Mouse (Mus musculus): ENCODE results near the gene Gse1. TPM values are rescaled to one million over a fixed set of nuclear protein-coding genes. Genes with fewer than 3 reads are reported as not detected.

Gse1 gene
- total RNA-seq, 2 experiments from 2014 or later: 146 to 158 TPM

GRCm38 (mm10) chr8:120370461-120370860, 142.2 kb downstream of the Gse1 start:
- Histone ChIP-seq H3K27ac (peak overlapping the region; percentile 86; the same call in 1 of the 2 replicates), H3K4me3 (no peak overlapping the region)
- TF ChIP-seq CTCF (conservative IDR thresholded peaks at IDR 0.05): peak; percentile 53
- DNase-seq (ENCODE audit: low spot score in 2 of 2): no peak

- TF ChIP-seq CTCF (conservative IDR thresholded peaks at IDR 0.05): no peak
- Histone ChIP-seq H3K4me3 (no peak overlapping the region), H3K27ac (no peak overlapping the region)
- DNase-seq (ENCODE audit: low spot score in 2 of 2): no peak
These were observed 142.9 kb downstream of the Gse1 start for GRCm38 (mm10) chr8:120371146-120371545.

DNA sequence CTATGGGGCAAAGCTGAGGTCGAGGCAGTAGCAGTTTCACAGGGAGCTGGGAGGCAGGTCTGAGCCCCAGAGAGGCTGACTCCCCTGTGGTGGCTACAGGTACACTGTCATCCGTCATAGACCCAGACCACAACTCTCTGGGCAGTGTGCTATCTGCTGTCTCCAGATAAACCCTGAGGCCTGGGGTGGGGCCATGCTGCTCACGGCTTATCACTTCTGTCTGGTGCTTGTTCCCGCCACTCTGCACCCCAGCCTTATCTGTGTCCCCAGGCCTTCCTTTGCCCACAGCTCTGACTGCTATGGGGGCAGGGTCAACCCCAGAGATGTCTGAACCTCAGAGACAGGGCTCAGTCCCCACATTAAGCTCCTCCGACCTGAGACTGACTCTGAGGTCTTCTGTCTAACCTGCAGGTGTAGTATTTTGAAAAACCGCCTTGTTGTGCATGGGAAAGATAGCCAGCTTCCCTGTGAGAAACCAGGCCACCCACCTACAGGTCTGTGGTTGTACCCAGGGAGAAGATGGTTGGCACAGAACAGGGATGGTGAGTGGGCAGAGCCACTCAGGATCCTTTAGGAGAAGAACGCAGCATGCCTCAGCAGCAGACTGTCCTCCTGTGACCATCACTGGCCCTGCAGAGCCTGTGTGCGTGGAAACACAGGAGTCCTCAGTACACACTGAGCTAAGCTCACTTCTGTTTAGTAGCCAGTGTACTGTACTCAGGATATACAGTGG, 143.6 kb downstream of the Gse1 start:
- DNase-seq (ENCODE audit: low spot score in 2 of 2): no peak
- no peak overlapping the region for H3K4me3 ChIP-seq
- TF ChIP-seq CTCF (conservative IDR thresholded peaks at IDR 0.05): no peak
- peak overlapping the region; percentile 15; the same call in 1 of the 2 replicates for H3K27ac ChIP-seq

DNA sequence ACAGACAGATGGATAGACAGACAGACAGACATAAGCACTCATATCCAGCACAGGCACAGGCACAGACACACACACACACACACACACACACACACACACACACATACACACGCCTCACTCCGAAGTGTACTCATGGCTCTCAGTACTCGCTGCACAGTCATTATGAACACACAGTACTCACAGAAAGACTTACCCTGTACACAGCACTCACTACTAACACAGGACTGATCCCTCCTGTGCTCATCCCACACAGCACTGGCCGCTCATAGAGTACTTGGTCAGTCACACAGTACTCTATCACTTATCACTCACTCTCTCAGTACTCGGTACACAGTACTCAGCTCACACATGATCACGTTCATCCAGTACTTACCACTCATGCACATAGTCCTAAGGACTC, 144.4 kb downstream of the Gse1 start:
- H3K4me3 ChIP-seq: no peak overlapping the region
- H3K27ac ChIP-seq: no peak overlapping the region
- DNase-seq (ENCODE audit: low spot score in 2 of 2): no peak
- TF ChIP-seq CTCF (conservative IDR thresholded peaks at IDR 0.05): no peak

GRCm38 (mm10) chr8:120373621-120374020, 145.4 kb downstream of the Gse1 start:
- Histone ChIP-seq H3K27ac (no peak overlapping the region), H3K4me3 (no peak overlapping the region)
- no peak for DNase-seq (ENCODE audit: low spot score in 2 of 2)
- TF ChIP-seq CTCF (conservative IDR thresholded peaks at IDR 0.05): no peak

- no peak for TF ChIP-seq CTCF (conservative IDR thresholded peaks at IDR 0.05)
- H3K4me3 ChIP-seq: no peak overlapping the region
- no peak overlapping the region for H3K27ac ChIP-seq
- no peak for DNase-seq (ENCODE audit: low spot score in 2 of 2)
These were observed 145.8 kb downstream of the Gse1 start for GRCm38 (mm10) chr8:120374070-120374469.

GRCm38 (mm10) chr8:120374514-120374913, 146.3 kb downstream of the Gse1 start:
- Histone ChIP-seq H3K27ac (no peak overlapping the region), H3K4me3 (no peak overlapping the region)
- no peak for DNase-seq (ENCODE audit: low spot score in 2 of 2)
- TF ChIP-seq CTCF (conservative IDR thresholded peaks at IDR 0.05): no peak

DNA sequence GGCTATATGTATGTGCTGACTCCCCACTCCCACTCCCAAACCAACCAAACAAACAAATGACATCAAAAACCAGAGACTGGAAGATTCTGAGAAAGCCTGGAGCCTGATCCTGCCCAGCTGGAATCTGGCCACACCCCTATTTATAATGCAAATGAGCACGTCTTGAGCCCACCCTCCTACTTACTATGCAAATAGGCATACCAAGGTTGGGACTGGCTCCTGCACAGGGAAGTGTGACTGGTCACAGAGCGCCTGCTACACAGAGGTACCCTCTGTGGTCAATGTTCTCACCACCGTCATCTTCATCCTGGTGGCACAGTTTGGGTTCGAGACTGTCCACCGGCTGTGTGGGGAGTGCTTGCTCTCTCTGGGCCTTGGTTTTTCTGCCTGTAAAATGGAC, 146.9 kb downstream of the Gse1 start:
- Histone ChIP-seq H3K27ac (no peak overlapping the region), H3K4me3 (no peak overlapping the region)
- no peak for TF ChIP-seq CTCF (conservative IDR thresholded peaks at IDR 0.05)
- DNase-seq (ENCODE audit: low spot score in 2 of 2): no peak

DNA sequence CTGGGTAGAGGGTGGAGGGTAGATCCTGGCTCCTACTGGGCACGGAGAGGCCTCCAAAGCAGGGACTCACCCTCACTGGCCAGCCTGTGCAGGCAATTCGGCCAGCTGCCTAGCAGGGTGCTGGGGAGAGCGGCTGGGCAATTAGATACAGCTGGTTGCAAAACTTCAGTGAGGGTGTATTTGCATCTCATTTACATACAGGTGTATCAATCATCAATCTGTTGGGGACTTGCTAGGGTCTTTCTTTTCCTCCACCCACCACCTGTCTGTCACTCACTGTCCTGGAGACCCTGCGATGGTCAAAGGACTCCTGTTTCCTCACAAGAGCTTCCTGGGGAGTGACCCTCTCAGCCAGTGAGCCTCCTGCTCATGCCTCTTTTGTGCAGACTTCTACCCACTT, 148.0 kb downstream of the Gse1 start:
- DNase-seq (ENCODE audit: low spot score in 2 of 2): no peak
- H3K27ac ChIP-seq: no peak overlapping the region
- H3K4me3 ChIP-seq: no peak overlapping the region
- no peak for TF ChIP-seq CTCF (conservative IDR thresholded peaks at IDR 0.05)

GRCm38 (mm10) chr8:120376847-120377802, 148.9 kb downstream of the Gse1 start:
- DNase-seq (ENCODE audit: low spot score in 2 of 2): no peak
- Histone ChIP-seq H3K27ac (no peak overlapping the region), H3K4me3 (no peak overlapping the region)
- TF ChIP-seq CTCF (conservative IDR thresholded peaks at IDR 0.05): no peak

- TF ChIP-seq CTCF (conservative IDR thresholded peaks at IDR 0.05): no peak
- Histone ChIP-seq H3K27ac (no peak overlapping the region), H3K4me3 (no peak overlapping the region)
- DNase-seq (ENCODE audit: low spot score in 2 of 2): no peak
These were observed 149.5 kb downstream of the Gse1 start for GRCm38 (mm10) chr8:120377803-120378189.

DNA sequence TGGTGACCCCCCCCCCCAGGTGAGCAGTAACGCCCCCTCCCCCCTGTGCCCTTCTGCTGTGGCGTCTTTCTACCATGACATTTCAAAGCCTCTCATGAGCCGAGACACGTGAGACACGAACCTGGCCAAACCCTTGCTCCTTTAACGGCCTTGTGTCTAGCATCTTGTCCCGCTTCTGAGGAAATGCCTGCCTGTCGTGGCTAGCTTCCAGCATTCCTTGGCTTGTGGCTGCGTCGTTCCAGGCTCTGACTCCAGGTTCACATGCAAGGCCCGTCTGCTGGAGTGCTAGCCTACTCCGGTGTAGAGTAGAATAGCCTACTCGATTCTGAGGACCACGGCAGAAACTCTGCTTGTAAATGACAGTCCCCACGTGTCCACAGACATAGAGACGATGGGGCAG, 150.1 kb downstream of the Gse1 start:
- H3K4me3 ChIP-seq: no peak overlapping the region
- TF ChIP-seq CTCF (conservative IDR thresholded peaks at IDR 0.05): no peak
- H3K27ac ChIP-seq: no peak overlapping the region
- no peak for DNase-seq (ENCODE audit: low spot score in 2 of 2)

- no peak overlapping the region for H3K27ac ChIP-seq
- TF ChIP-seq CTCF (conservative IDR thresholded peaks at IDR 0.05): no peak
- no peak overlapping the region for H3K4me3 ChIP-seq
- DNase-seq (ENCODE audit: low spot score in 2 of 2): no peak
These were observed 150.8 kb downstream of the Gse1 start for GRCm38 (mm10) chr8:120379015-120379414.
